ENCODE assay signal across 11 mouse cellular contexts in the genomic region with DNA sequence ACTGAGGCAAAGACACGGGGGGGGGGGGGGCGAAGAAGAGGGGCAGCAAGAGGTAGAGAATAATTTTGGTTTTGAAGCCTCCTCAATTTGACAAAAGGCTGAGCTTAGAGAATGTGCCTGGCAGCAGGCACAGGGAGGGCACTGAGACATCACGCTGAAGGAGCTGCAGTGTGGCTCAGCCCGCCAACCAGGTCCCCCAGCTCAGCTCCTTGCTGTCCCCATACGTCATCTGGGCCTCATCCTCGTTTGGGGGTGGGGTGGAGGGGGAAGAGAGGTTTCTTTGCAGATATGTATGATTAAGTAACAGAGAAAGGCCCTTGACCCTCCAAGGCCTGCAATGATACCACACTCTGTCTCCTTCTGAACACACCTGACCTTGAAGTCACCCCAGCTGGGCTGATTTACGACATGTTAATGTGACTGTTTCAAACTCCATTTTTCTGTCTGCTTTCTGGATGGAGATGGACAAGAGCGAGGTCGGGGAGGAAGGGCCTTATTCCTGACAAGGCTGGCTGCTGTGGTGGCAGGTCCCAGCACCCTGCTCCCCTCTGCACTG. TPM values are rescaled to one million over a fixed set of nuclear protein-coding genes. Genes with fewer than 3 reads are reported as not detected.
DNase-seq lines count a peak whose midpoint lies in the region; ATAC-seq and TF ChIP-seq lines count a peak whose summit lies in the region.
"Had no signal": no experiment of that assay in that cellular context is flagged by ENCODE, and none has a peak within 500 bp of the region (broad histone marks: within the 10 kb centered on the region; RNA-seq: fewer than 3 reads in every experiment).

No protein-coding gene starts in this region.

- no peak overlapping the region for H3K9ac ChIP-seq in hindbrain, postnatal 0 days (replicated peaks; ENCODE audit: low read length)
- H3K9ac ChIP-seq in limb, embryonic 12.5 days (replicated peaks) = no peak overlapping the region
- no peak overlapping the region for H3K9ac ChIP-seq in forebrain, embryonic 14.5 days (ENCODE audit: low read length)
- H3K9ac ChIP-seq: forebrain, postnatal 0 days had no signal

- H3K27me3 ChIP-seq in hindbrain, embryonic 10.5 days (ENCODE audit: insufficient read depth, poor library complexity, severe bottlenecking) = no peaks in the 10 kb centered on the region
- no peaks in the 10 kb centered on the region for H3K27me3 ChIP-seq in hindbrain, postnatal 0 days (ENCODE audit: insufficient read depth, low read length)
- no peaks in the 10 kb centered on the region for H3K27me3 ChIP-seq in E14TG2a.4 (ENCODE audit: insufficient read depth, low read length)
- H3K27me3 ChIP-seq in limb, embryonic 12.5 days = no peaks in the 10 kb centered on the region
- H3K27me3 ChIP-seq in forebrain, embryonic 14.5 days (replicated peaks; ENCODE audit: control insufficient read depth, insufficient read depth, low read length) = no peaks in the 10 kb centered on the region

- DNase-seq in hindbrain, embryonic 10.5 days (ENCODE audit: low spot score) = no peak
- no peak for DNase-seq in hindbrain, postnatal 0 days (ENCODE audit: low spot score)
- DNase-seq in embryo, embryonic 10.5 days (ENCODE audit: low spot score) = peak; percentile 53
- no peak for DNase-seq in thymus, postnatal 10 days (ENCODE audit: low spot score in 2 of 2)
- no peak for DNase-seq in urinary bladder, adult 2 months (ENCODE audit: low spot score)
- DNase-seq in forebrain, embryonic 14.5 days (ENCODE audit: low spot score) = no peak
- DNase-seq: forebrain, postnatal 0 days; thymus, postnatal 25 days had no signal

- no peak for TF ChIP-seq CTCF in hindbrain, postnatal 0 days (IDR thresholded peaks at IDR 0.05; ENCODE audit: low read depth)
- TF ChIP-seq CTCF in E14TG2a.4 (conservative IDR thresholded peaks at IDR 0.05; ENCODE audit: low read length) = no peak

- no peak for ATAC-seq in hindbrain, postnatal 0 days
- ATAC-seq in limb, embryonic 12.5 days (ENCODE audit: insufficient number of reproducible peaks, insufficient read depth, low FRiP score, low TSS enrichment, low read depth) = no peak
- ATAC-seq in forebrain, embryonic 14.5 days = no peak
- ATAC-seq: forebrain, postnatal 0 days had no signal

- H3K9me3 ChIP-seq in hindbrain, embryonic 10.5 days = no peaks in the 10 kb centered on the region
- H3K9me3 ChIP-seq in hindbrain, postnatal 0 days (ENCODE audit: low read length) = no peaks in the 10 kb centered on the region
- H3K9me3 ChIP-seq in E14TG2a.4 (ENCODE audit: low read length) = no peaks in the 10 kb centered on the region
- H3K9me3 ChIP-seq in limb, embryonic 12.5 days = no peaks in the 10 kb centered on the region
- H3K9me3 ChIP-seq in forebrain, embryonic 14.5 days (replicated peaks; ENCODE audit: control insufficient read depth, low read length) = no peaks in the 10 kb centered on the region

- no peak overlapping the region for H3K4me3 ChIP-seq in hindbrain, embryonic 10.5 days
- no peak overlapping the region for H3K4me3 ChIP-seq in hindbrain, postnatal 0 days (ENCODE audit: low read length)
- 0 out of 2 replicates have a peak overlapping the region, but pooled peaks have one; percentile 13 for H3K4me3 ChIP-seq in E14TG2a.4 (replicated peaks; ENCODE audit: low read length)
- H3K4me3 ChIP-seq in limb, embryonic 12.5 days (replicated peaks) = no peak overlapping the region
- no peak overlapping the region for H3K4me3 ChIP-seq in forebrain, embryonic 14.5 days (ENCODE audit: low read depth, low read length)

- 63% methylated on average over 9 of the region's 9 CpGs for WGBS in hindbrain, embryonic 10.5 days
- WGBS in hindbrain, postnatal 0 days = 65% methylated on average over 9 of the region's 9 CpGs
- WGBS in limb, embryonic 12.5 days = 35% methylated on average over 8 of the region's 9 CpGs
- 76% methylated on average over 9 of the region's 9 CpGs for WGBS in forebrain, embryonic 14.5 days

- peaks cover 37% of the 10 kb centered on the region for H3K4me1 ChIP-seq in hindbrain, embryonic 10.5 days (replicated peaks)
- no peaks in the 10 kb centered on the region for H3K4me1 ChIP-seq in hindbrain, postnatal 0 days (ENCODE audit: insufficient read depth, low read length)
- peaks cover 41% of the 10 kb centered on the region for H3K4me1 ChIP-seq in E14TG2a.4 (replicated peaks; ENCODE audit: low read depth, low read length)
- peaks cover 56% of the 10 kb centered on the region for H3K4me1 ChIP-seq in limb, embryonic 12.5 days (replicated peaks)
- H3K4me1 ChIP-seq in forebrain, embryonic 14.5 days (ENCODE audit: control insufficient read depth, insufficient read depth, low read length) = peaks cover 3% of the 10 kb centered on the region

- H3K27ac ChIP-seq in hindbrain, embryonic 10.5 days = peak overlapping the region; percentile 79
- H3K27ac ChIP-seq in hindbrain, postnatal 0 days = no peak overlapping the region
- H3K27ac ChIP-seq in limb, embryonic 12.5 days = peak overlapping the region; percentile 81
- no peak overlapping the region for H3K27ac ChIP-seq in forebrain, embryonic 14.5 days (ENCODE audit: low read depth, low read length)

- H3K4me2 ChIP-seq in hindbrain, postnatal 0 days (ENCODE audit: low read depth, low read length) = no peak overlapping the region
- no peak overlapping the region for H3K4me2 ChIP-seq in limb, embryonic 12.5 days
- no peak overlapping the region for H3K4me2 ChIP-seq in forebrain, embryonic 14.5 days (ENCODE audit: low read length)

- H3K36me3 ChIP-seq in hindbrain, embryonic 10.5 days = no peaks in the 10 kb centered on the region
- H3K36me3 ChIP-seq in hindbrain, postnatal 0 days (ENCODE audit: insufficient read depth, low read length) = no peaks in the 10 kb centered on the region
- peaks cover 13% of the 10 kb centered on the region; the same call in 1 of the 2 replicates for H3K36me3 ChIP-seq in E14TG2a.4 (ENCODE audit: insufficient read depth, low read length)
- H3K36me3 ChIP-seq in limb, embryonic 12.5 days = no peaks in the 10 kb centered on the region
- no peaks in the 10 kb centered on the region for H3K36me3 ChIP-seq in forebrain, embryonic 14.5 days (ENCODE audit: control insufficient read depth, insufficient read depth, low read length)

RNA-seq across cellular contexts. Expression of gene Serp2, which starts 28.9 kb away (rescaled TPM):
- polyA plus RNA-seq in hindbrain, embryonic 10.5 days (2016; fragmentation: Nextera tagmentation; extraction: Ambion mirVana) = 26.3 and 43.3 TPM in 2 replicates
- total RNA-seq in hindbrain, postnatal 0 days (2014; rRNA removed) = 125 and 187 TPM in 2 replicates
- 243 and 245 TPM in 2 replicates for polyA plus RNA-seq in hindbrain, postnatal 0 days (2015; fragmentation: Nextera tagmentation; extraction: Ambion mirVana)
- 15.5 and 16.2 TPM in 2 replicates for polyA plus RNA-seq in limb, embryonic 12.5 days (2016; fragmentation: Nextera tagmentation; extraction: Ambion mirVana)
- 2.9 and 4.1 TPM in 2 replicates for polyA plus RNA-seq in urinary bladder, adult 2 months (2012; rRNA removed)
- polyA plus RNA-seq in forebrain, embryonic 14.5 days (2014; fragmentation: Nextera tagmentation; extraction: Ambion mirVana) = 141 and 147 TPM in 2 replicates
- total RNA-seq: megakaryocyte progenitor cell, adult 5-6 weeks had no signal

Comparison
In these comparisons a context has a peak if more than half of its experiments do, and no peak if none do; other contexts are left out.
1. H3K27ac ChIP-seq: peak in hindbrain, embryonic 10.5 days (single experiment) and limb, embryonic 12.5 days (single experiment); none in hindbrain, postnatal 0 days (single experiment) and forebrain, embryonic 14.5 days (single experiment).